Mouse (Mus musculus) cerebellum, adult 2 months (tissue): ENCODE results near the gene Dpp8.

Experiments
- CTCF ChIP-seq: fragments of 200-500 bp; IDR thresholded peaks from 2 replicates; pipeline ENCODE4 v1.5.1; 2011; ENCODE audit warnings: low read depth, mild to moderate bottlenecking, control low read depth, low read length, moderate library complexity, borderline replicate concordance; ENCODE audit not compliant: insufficient read depth
- POLR2A ChIP-seq: fragments of 200-500 bp; IDR thresholded peaks from 2 replicates; pipeline ENCODE4 v1.6.1; 2011; ENCODE audit warnings: low read length, control low read depth, borderline replicate concordance; ENCODE audit not compliant: insufficient read depth

DNA sequence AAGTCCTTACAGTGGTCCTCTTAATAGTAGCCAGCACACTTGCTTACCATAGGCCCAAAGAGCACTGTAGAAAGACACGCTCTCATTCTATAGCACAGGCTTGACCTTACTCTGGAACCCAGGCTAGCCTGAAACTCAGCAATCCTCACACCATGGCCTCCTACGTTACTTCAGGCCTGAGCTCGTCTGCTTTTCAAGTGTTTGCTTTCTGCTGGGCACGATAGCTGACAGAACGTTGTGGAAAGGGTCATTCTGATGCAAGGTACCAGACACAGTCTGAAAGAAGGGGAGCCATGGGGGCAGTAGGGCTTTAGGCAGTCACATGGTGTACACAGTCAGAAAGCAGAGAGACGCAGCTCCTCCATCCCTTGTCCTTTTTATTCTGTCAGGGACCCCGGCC, 32.0 kb downstream of the Dpp8 start:
- TF ChIP-seq POLR2A = no peak
- no peak for TF ChIP-seq CTCF
